Mouse (Mus musculus) heart, adult 2 months (tissue): ENCODE data around the gene P4ha2. TPM values are rescaled to one million over a fixed set of nuclear protein-coding genes. Genes with fewer than 3 reads are reported as not detected.
A peak's percentile ranks its signal among the peaks of the same experiment; 100 is the strongest.

Source experiments
- DNase-seq, 2 experiments: peaks; one replicate each; pipeline ENCODE4 v3.0.0; 2021
- H3K27ac ChIP-seq: fragments of 200-600 bp; 2 replicates; pipeline ENCODE4 v1.8.1; 2022
- H3K27me3 ChIP-seq: fragments of 200-500 bp; 2 replicates; pipeline ENCODE4 v1.6.1; 2012; ENCODE audit warnings: mild to moderate bottlenecking, low read length, inconsistent platforms, mixed read lengths; ENCODE audit not compliant: control insufficient read depth, insufficient read depth
- H3K36me3 ChIP-seq: fragments of 200-500 bp; 2 replicates; pipeline ENCODE4 v1.6.1; 2012; ENCODE audit warnings: low read length, inconsistent platforms; ENCODE audit not compliant: control insufficient read depth, insufficient read depth
- H3K4me1 ChIP-seq: fragments of 200-500 bp; 2 replicates; pipeline ENCODE4 v1.6.1; 2011; ENCODE audit warnings: low read length; ENCODE audit not compliant: control insufficient read depth, insufficient read depth
- H3K4me3 ChIP-seq: fragments of 200-600 bp; 2 replicates; pipeline ENCODE4 v1.8.1; 2022
- H3K79me2 ChIP-seq: fragments of 200-500 bp; replicated peaks from 2 replicates; pipeline ENCODE4 v1.6.1; 2012; ENCODE audit warnings: mild to moderate bottlenecking, inconsistent platforms, low read length, moderate library complexity, mixed read lengths; ENCODE audit not compliant: control insufficient read depth, insufficient read depth
- H3K9ac ChIP-seq: fragments of 200-500 bp; 2 replicates; pipeline ENCODE4 v1.6.1; 2012; ENCODE audit warnings: low read depth, mild to moderate bottlenecking, control low read depth, inconsistent platforms, low read length, mixed read lengths
- CTCF ChIP-seq: fragments of 200-600 bp; IDR thresholded peaks from 2 replicates; pipeline ENCODE4 v1.8.1; 2022; ENCODE audit warnings: antibody characterized with exemption, mild to moderate bottlenecking, moderate library complexity
- EP300 ChIP-seq: fragments of 200-500 bp; IDR thresholded peaks from 2 replicates; pipeline ENCODE4 v1.6.1; 2011; ENCODE audit warnings: low read depth, low read length, control low read depth; ENCODE audit not compliant: insufficient read depth
- POLR2A ChIP-seq: fragments of 200-500 bp; IDR thresholded peaks from 2 replicates; pipeline ENCODE4 v1.6.1; 2011; ENCODE audit warnings: mild to moderate bottlenecking, low read depth, low read length, control low read depth; ENCODE audit not compliant: insufficient read depth
- WGBS: fragments of 180-500 bp; shearing (Covaris S2); methylation state at CpG from one replicate; pipeline ENCODE4 v1.1.7; 2018; 5-methylcytosine and 5-hydroxymethylcytosine counted together
- intact Hi-C: fragments of 180-260 bp; cut with DNase I; formaldehyde crosslinking; loops from one replicate; pipeline ENCODE4 v1.15.1; 2025
- polyA plus RNA-seq: library from polyadenylated mRNA; depleted of rRNA; stranded (reverse); fragments of >200 nt; gene quantifications from 2 replicates; pipeline ENCODE4 v1.2.3, GENCODE M21; 2012
- total RNA-seq, 2 experiments: library from RNA; stranded (reverse); gene quantifications; 2 replicates each; pipeline ENCODE4 v1.2.3; 2021

Gene P4ha2
- total and polyA plus RNA-seq, 3 experiments: 37.4 to 63.6 (median 59.9) TPM

DNA sequence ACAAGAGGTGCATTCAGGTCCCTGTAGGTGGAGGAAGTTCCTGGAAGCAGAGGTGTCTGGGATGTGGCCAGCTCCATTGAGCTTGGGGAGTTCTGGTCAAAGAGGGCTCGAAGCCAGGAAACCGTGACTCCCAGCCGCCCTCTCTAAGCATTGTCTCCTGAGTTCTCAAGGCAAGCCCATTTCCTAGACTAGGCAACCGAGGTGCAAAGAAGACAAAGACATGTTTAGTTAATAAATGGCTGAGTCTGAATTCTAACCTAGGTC lies 34.0 kb upstream of the P4ha2 start:
- no peaks in the 10 kb centered on the region for H3K27me3 ChIP-seq
- H3K79me2 ChIP-seq: no peaks in the 10 kb centered on the region
- peaks cover 22% of the 10 kb centered on the region for H3K4me1 ChIP-seq
- H3K27ac ChIP-seq: peak overlapping the region; percentile 41
- 0 out of 2 replicates have a peak, but pooled peaks have one; percentile 20 for TF ChIP-seq EP300
- no peak for TF ChIP-seq CTCF
- no peak for TF ChIP-seq POLR2A
- intact Hi-C loops: no loop called here
- no peaks in the 10 kb centered on the region for H3K36me3 ChIP-seq
- H3K4me3 ChIP-seq: no peak overlapping the region
- peak; percentile 40 to 58 for DNase-seq
- H3K9ac ChIP-seq: no peak overlapping the region
- 24% methylated on average over 4 of the region's 4 CpGs for WGBS

DNA sequence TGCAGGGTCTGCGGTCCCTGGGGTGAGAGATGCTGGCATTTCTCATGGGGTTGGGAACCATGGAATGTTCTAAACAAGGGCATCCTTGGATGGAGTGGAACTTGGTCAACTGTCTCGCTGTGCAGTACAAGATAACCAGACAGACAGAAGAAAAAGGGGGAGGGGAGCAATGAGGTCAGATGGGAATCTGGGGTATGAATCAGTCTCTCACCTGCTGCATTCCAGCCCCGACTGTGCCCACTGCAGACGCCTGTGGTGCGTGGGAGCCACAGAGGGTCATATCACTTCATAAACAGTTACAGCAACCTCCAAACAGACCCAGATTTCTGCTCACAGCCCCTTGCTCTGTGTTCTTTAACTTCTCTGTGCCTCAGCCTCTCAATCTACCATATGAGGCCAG lies 33.5 kb upstream of the P4ha2 start:
- no peaks in the 10 kb centered on the region for H3K79me2 ChIP-seq
- intact Hi-C loops: no loop called here
- DNase-seq: no peak
- no peak for TF ChIP-seq CTCF
- no peak for TF ChIP-seq EP300
- TF ChIP-seq POLR2A: no peak
- H3K36me3 ChIP-seq: no peaks in the 10 kb centered on the region
- no peak overlapping the region for H3K27ac ChIP-seq
- H3K9ac ChIP-seq: no peak overlapping the region
- WGBS: 71% methylated on average over 5 of the region's 5 CpGs
- peaks cover 21% of the 10 kb centered on the region; the same call in 1 of the 2 replicates for H3K4me1 ChIP-seq
- H3K4me3 ChIP-seq: no peak overlapping the region
- no peaks in the 10 kb centered on the region for H3K27me3 ChIP-seq

DNA sequence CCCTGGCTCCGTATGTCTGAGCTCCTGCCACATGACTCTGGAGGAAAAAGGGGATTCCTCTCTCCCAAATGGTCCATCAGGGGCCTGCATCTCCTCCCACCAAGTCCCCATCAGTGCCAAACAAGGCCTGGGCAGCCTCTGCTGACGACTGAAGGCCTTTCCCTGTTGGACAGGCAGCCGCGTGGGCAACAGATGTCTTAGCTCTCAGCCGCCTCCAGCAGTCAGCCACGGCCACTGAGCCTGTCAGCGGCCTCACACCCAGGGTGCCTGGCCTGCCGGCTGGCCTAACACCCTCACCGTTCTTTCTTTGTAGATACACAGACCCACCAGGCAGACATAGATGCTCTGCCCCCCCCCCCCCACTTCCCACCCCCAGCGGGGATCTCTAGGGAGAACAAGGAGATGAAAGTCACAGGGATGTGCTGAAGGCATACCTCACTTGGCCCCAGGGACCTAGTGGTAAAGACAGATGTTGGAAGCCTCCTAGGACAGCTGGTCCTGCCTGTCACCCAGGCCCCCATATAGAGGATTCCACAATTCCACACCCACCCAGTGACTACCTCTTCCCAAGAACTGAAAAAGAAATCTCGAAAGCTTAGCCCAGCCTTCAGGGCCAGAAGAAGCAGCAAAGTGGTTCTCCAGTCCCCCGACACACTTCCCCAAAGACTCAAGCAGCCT lies 32.4 kb upstream of the P4ha2 start:
- TF ChIP-seq CTCF (no peak), POLR2A (no peak), EP300 (no peak)
- WGBS: 50% methylated on average over 12 of the region's 12 CpGs
- Histone ChIP-seq H3K4me3 (no peak overlapping the region; the same call in 1 of the 2 replicates), H3K27me3 (no peaks in the 10 kb centered on the region), H3K79me2 (no peaks in the 10 kb centered on the region), H3K27ac (peak overlapping the region; percentile 71), H3K9ac (no peak overlapping the region; the same call in 1 of the 2 replicates), H3K4me1 (peaks cover 23% of the 10 kb centered on the region), H3K36me3 (no peaks in the 10 kb centered on the region)
- intact Hi-C loops: no loop called here
- DNase-seq: peak; percentile 47 to 53

DNA sequence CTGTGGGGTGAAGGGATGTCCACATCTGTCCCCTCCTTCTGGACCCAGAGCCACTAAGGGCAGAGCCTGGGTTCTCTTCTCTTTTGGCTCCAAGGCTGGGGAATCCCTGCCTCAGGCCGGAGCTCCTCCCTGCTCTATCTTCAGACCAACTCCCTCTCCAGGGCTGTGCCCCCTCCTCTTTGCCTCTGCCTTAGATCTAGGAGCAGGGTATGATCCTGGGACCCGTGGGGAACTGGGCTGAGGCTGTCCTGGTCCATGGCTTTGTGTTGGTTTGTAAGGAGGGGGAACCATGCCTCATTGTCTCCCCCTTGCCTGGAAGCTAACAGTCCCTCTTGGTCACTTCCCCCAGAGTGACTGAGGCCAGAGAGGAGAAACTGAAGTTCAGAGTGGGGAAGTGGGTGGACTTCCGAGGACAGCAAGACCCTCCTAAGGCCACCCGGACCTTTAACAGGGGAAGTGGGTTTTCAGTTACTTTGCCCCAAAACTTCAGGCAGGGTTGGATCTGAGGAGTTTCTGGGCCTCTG lies 31.8 kb upstream of the P4ha2 start:
- Histone ChIP-seq H3K27me3 (no peaks in the 10 kb centered on the region), H3K27ac (peak overlapping the region; percentile 71), H3K36me3 (no peaks in the 10 kb centered on the region), H3K4me3 (peak overlapping the region; percentile 60), H3K79me2 (no peaks in the 10 kb centered on the region), H3K4me1 (peaks cover 25% of the 10 kb centered on the region), H3K9ac (peak overlapping the region; percentile 80)
- TF ChIP-seq CTCF (no peak), POLR2A (no peak), EP300 (no peak)
- peak in 1 of 2 experiments; percentile 33 for DNase-seq
- WGBS: 50% methylated on average over 4 of the region's 4 CpGs
- intact Hi-C loops: no loop called here

DNA sequence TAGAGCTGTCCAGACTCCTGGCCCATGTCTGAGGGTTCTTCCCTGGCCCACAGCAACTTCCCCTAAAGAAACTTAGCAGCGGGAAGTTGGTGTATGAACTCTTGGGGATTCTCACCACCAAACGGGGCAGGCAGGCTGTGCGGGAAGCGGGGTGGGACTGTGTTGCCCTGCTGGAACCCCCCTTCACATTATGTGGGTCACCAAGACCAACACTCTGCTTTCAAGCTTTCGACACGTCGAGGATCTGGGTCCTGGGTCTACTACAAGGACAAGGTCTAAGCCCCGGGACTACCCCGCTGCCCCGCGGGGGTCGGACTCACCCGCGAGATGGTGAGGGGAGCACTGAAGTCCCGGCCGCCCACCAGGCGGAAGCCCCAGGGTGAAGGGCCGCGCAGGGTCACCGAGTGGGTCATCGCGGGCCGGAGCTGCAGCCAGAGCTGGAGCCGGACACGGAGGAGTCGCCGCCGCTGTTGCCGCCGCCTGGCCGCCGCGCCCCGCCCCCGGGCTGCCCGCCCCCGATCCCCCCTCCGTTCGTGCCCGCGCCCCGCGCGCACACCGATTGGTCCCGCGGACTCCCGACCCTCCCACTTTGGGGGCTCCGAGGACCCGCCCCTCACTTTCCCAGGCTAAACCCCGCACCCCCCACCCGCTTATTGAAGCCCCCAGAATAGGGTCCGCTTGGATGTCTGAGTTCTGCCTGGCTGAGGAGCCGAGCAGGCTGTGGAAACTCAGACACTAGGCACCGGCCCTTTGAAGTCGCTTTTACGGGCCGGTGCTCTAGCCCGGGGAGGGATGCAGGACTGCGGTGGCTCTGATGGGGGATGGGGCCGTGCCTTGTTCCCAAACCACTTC lies 31.1 kb upstream of the P4ha2 start, which contains the start of gene Pdlim4:
TSS of gene Pdlim4 (minus strand) at position 495 of the 852 bp plus-strand sequence.
- H3K9ac ChIP-seq: peak within 1 kb of the TSS; percentile 80
- intact Hi-C loops: no loop called here
- no peaks in the 10 kb centered on the region for H3K36me3 ChIP-seq
- H3K27me3 ChIP-seq: no peaks in the 10 kb centered on the region
- peaks cover 29% of the 10 kb centered on the region for H3K4me1 ChIP-seq
- no peaks in the 10 kb centered on the region for H3K79me2 ChIP-seq
- DNase-seq: peak; percentile 65 to 66
- peak within 1 kb of the TSS; percentile 71 for H3K27ac ChIP-seq
- TF ChIP-seq CTCF (no peak), EP300 (no peak), POLR2A (no peak)
- peak within 1 kb of the TSS; percentile 60 for H3K4me3 ChIP-seq
- 4% methylated on average over 57 of the region's 61 CpGs for WGBS

DNA sequence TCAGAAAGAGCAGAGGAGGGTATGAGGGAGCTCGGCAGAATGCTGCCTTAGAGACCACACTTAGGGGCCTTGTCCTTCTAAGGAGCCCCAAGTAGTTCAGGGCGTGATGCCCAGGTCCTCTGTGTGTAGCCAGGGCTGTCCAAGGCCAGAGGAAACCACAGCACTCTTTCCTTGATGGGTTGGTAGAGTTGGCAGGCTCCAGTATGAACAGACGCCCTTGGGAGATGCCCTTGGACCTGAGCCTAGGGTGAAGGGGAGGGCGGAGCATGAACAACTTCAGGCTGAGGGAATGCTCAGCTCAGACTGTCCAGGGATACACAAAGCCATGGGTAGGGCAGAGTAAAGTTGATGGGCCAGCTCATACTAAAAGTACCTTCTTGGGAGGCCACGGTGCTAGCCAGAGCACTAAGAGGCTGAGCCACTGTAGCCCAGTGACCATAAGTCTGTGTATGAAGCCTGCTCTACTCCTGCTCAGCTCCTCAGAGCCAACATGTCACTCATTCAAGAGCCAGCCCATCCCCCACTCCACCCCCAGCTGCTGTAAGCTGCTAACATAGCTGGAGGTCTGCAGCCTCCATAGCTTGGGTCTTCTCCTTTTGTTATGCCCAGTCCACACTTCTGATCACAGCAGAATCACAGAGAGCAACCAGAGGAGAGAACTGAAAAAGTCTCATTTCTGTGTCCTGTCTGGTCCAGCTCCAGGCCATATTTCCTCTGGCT lies 28.0 kb upstream of the P4ha2 start:
- intact Hi-C loops: no loop called here
- DNase-seq: peak; percentile 63 to 81
- peak overlapping the region; percentile 43; the same call in 1 of the 2 replicates for H3K27ac ChIP-seq

More for the DNA sequence above, 28.0 kb upstream of the P4ha2 start:
- H3K9ac ChIP-seq: no peak overlapping the region
- no peaks in the 10 kb centered on the region for H3K27me3 ChIP-seq
- WGBS: 60% methylated on average over 5 of the region's 5 CpGs
- H3K4me1 ChIP-seq: peaks cover 24% of the 10 kb centered on the region
- no peaks in the 10 kb centered on the region for H3K79me2 ChIP-seq
- H3K4me3 ChIP-seq: no peak overlapping the region
- no peaks in the 10 kb centered on the region for H3K36me3 ChIP-seq
- TF ChIP-seq CTCF: no peak
- no peak for TF ChIP-seq POLR2A
- TF ChIP-seq EP300: 0 out of 2 replicates have a peak, but pooled peaks have one; percentile 26
